Mouse (Mus musculus) embryo, embryonic 11 days (tissue): ENCODE measurements around the gene 4930402H24Rik.

ENCODE experiments used
- DNase-seq: peaks from one replicate; pipeline ENCODE4 v3.0.0-alpha.2; 2015

Gene 4930402H24Rik

GRCm38 (mm10) chr2:130805146-130805545 is 101.1 kb downstream of the 4930402H24Rik start:
- no peak for DNase-seq

GRCm38 (mm10) chr2:130803706-130804105 is 102.5 kb downstream of the 4930402H24Rik start:
- DNase-seq = no peak

GRCm38 (mm10) chr2:130795731-130796130 is 110.5 kb downstream of the 4930402H24Rik start:
- no peak for DNase-seq

- DNase-seq = no peak
Measured at GRCm38 (mm10) chr2:130791722-130792121, 114.5 kb downstream of the 4930402H24Rik start.

- no peak for DNase-seq
Measured at GRCm38 (mm10) chr2:130789642-130790041, 116.6 kb downstream of the 4930402H24Rik start.

- DNase-seq = no peak
Measured at GRCm38 (mm10) chr2:130789039-130789438, 117.2 kb downstream of the 4930402H24Rik start.

- no peak for DNase-seq
Measured at GRCm38 (mm10) chr2:130784939-130785338, 121.3 kb downstream of the 4930402H24Rik start.

GRCm38 (mm10) chr2:130780615-130781303 is 125.4 kb downstream of the 4930402H24Rik start:
- DNase-seq = no peak

- no peak for DNase-seq
Measured at GRCm38 (mm10) chr2:130779935-130780334, 126.3 kb downstream of the 4930402H24Rik start.

- DNase-seq = no peak
Measured at GRCm38 (mm10) chr2:130776610-130777009, 129.6 kb downstream of the 4930402H24Rik start.

GRCm38 (mm10) chr2:130767483-130767882 is 138.7 kb downstream of the 4930402H24Rik start:
- peak; percentile 36 for DNase-seq

- no peak for DNase-seq
Measured at GRCm38 (mm10) chr2:130765396-130765795, 140.8 kb downstream of the 4930402H24Rik start.

GRCm38 (mm10) chr2:130760876-130761275 is 145.3 kb downstream of the 4930402H24Rik start:
- DNase-seq = no peak

GRCm38 (mm10) chr2:130755061-130755607 is 151.1 kb downstream of the 4930402H24Rik start:
- DNase-seq = no peak

- no peak for DNase-seq
Measured at GRCm38 (mm10) chr2:130754596-130754995, 151.6 kb downstream of the 4930402H24Rik start.

GRCm38 (mm10) chr2:130750449-130750848 is 155.8 kb downstream of the 4930402H24Rik start:
- DNase-seq = peak; percentile 18

GRCm38 (mm10) chr2:130749708-130750107 is 156.5 kb downstream of the 4930402H24Rik start:
- DNase-seq = no peak

- no peak for DNase-seq
Measured at GRCm38 (mm10) chr2:130743576-130743975, 162.6 kb downstream of the 4930402H24Rik start.

GRCm38 (mm10) chr2:130740096-130740495 is 166.1 kb downstream of the 4930402H24Rik start:
- DNase-seq = no peak

GRCm38 (mm10) chr2:130738019-130738418 is 168.2 kb downstream of the 4930402H24Rik start:
- DNase-seq = no peak

- DNase-seq = no peak
Measured at GRCm38 (mm10) chr2:130735281-130735680, 170.9 kb downstream of the 4930402H24Rik start.

- DNase-seq = no peak
Measured at GRCm38 (mm10) chr2:130733444-130733843, 172.8 kb downstream of the 4930402H24Rik start.

GRCm38 (mm10) chr2:130731855-130732254 is 174.4 kb downstream of the 4930402H24Rik start:
- no peak for DNase-seq

GRCm38 (mm10) chr2:130730746-130731145 is 175.5 kb downstream of the 4930402H24Rik start:
- DNase-seq = no peak
